Mouse (Mus musculus): ENCODE results near the gene Mamdc4.
A peak's percentile ranks its signal among the peaks of the same experiment; 100 is the strongest.

The Mamdc4 gene

DNA sequence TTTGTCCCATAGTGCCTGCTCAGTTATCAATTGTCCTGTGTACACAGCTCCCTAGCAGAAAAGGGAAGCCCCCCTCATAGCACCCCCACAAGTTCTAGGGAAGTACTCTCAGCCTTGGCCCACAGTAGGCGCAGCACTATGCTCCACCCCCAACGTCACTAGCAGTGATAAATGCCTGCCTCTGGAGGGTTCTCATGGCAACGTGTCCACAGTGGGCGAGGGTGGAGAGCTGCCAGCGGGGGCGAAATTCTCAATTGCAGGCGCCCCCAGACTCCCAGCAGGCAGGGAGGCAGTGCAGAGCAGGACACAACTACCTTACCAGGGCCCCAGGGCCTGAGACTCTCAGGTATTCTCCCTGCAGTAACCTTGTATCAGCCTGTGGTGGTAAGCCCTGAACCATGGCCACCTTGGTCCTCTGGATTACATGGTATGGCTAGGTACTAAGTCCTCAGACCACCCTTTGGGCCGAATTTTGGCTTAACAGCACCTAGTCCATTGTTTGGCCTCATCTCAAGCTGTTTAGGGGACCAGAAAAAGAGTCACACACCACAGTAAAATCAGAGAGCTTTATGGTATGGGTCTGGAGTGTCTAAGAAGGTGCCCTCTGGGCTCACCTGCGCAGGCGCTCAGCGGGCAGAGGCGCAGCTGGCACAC is 7.9 kb upstream of the Mamdc4 start:
- DNase-seq (ENCODE audit: low read depth, low spot score), result no peak

DNA sequence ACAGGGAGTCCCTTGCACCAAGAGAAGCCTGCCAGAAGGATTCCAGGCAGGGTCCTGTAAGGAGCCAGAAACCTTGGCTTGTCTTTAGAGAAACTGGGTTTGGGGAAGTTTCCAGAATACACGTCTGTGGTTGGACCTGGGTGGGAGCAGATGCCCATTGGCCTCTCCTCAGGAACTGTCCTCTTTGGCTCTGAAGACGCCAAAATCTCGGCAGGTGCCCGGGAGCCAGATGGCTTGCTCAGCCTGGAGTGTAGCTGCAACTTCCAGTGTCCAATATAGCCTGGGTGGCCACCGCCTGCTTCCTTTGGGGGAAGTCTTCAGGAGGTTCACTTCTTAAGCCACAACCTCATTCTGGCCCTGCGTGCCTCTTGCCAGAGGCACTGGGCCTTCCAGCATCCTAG is 7.3 kb upstream of the Mamdc4 start:
- no peak for DNase-seq (ENCODE audit: low read depth, low spot score)

DNA sequence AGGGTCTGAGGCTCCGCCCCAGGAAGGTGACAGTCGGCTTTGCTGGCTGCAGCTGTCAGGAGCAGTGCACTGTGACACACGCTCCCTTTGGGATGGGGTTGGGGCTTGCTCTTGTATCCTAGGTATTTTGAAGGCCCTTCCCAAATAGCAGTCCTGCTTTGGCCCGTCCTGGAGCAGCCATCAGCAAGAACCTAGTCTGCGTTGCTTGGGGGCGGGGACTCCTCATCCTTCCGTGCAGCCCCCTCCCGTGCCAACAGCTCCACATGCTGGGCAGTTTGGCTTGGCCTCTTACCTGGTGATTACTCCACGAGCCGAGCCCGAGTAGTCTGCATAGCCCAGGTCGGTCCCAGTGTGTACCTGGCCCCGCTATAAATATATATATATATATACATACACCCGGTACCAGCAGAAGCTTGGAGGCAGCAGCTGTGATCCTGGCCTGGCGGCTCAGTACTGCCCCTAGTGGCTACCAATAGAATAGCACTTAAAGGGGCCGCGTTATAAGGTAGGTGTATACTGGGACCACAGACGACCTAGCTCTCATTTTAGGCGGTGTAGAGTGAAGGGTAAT is 6.7 kb upstream of the Mamdc4 start, which contains the start of gene Ajm1:
Ajm1 (minus strand) TSS at position 464 of the 571 bp plus-strand sequence.
- DNase-seq (ENCODE audit: low read depth, low spot score), result peak; percentile 53

- no peak for DNase-seq (ENCODE audit: low read depth, low spot score)
These were observed 6.0 kb upstream of the Mamdc4 start for GRCm38 (mm10) chr2:25580621-25581101.

DNA sequence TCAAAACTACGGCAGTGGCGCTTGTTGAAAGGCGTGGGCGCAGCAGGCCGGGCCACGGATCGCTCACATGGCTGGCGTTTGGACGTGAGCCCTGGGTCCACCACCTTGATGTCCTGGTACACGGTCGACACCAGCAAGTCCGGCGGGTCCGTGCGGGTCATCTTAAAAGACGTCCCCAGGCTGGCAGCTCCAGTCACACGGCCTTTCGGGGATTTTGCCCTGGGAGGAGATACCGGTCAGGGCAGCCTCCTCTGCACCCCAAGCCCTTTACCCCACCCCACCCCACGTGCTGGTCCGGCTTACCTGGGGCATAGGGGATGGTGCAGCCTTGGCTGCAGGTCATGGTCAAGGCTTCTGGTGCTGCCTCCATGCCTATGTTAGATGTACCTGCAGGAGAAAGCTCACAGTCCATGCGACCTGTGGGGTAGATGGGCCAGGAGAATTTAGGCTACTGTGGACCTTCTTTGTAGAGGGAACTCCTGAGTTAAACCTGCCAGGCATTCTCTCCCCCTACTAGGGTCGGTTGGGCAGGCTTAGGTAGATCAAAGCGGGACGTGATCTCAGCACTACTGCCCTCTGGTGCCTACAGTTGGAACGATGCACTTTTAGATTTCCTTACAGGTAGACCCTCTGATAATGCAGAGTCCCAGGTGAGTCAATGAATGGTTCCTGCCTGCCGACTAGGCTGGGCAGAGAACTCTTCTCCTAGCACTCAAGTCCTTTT is 5.3 kb upstream of the Mamdc4 start:
- no peak for DNase-seq (ENCODE audit: low read depth, low spot score)

DNA sequence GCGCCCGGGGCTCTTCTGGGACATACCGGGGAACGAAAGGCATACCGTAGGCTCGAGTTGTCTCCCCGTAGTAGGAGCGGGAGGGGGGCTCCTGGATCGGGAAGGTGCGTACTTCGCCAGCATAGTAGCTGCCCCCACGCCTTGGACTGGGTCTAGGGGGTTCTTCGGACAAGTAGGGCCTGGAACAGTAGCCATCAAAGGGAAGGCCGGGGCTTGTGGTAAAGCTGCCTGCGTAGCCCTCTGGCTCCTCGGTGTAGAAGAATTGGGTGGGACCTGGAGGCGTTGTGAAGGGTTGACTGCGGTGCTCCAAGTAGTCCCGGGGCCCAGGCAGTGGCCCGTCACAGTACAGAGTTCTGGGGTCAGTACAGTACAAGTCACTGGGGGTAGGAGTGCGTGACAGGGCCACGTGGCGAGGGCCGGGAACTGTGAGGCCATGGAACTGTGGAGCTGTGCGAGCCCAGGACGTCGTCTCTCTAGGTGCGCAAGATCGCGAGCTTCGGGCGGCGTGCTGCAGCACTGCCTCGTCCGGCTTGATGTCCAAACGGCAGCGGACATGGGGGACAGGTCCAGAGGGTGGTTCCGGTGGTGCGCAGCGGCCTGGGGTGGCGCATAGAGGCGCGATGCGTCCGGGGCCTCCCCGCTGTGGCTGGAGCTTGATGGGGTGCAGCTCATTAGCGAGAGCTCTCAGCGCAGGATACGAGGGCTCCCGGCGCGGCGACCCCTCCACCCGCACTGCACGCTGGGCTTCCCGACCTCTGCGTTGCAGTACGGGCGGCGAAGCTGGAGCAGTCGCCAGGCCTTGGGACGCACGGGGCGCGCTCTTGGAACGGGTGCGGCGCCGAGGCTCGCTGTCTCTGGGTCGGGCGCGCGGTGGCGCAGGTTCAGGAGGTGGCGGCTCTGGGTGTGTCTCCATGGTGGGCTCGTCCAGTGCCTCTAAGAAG is 4.4 kb upstream of the Mamdc4 start:
- DNase-seq (ENCODE audit: low read depth, low spot score), result no peak

DNA sequence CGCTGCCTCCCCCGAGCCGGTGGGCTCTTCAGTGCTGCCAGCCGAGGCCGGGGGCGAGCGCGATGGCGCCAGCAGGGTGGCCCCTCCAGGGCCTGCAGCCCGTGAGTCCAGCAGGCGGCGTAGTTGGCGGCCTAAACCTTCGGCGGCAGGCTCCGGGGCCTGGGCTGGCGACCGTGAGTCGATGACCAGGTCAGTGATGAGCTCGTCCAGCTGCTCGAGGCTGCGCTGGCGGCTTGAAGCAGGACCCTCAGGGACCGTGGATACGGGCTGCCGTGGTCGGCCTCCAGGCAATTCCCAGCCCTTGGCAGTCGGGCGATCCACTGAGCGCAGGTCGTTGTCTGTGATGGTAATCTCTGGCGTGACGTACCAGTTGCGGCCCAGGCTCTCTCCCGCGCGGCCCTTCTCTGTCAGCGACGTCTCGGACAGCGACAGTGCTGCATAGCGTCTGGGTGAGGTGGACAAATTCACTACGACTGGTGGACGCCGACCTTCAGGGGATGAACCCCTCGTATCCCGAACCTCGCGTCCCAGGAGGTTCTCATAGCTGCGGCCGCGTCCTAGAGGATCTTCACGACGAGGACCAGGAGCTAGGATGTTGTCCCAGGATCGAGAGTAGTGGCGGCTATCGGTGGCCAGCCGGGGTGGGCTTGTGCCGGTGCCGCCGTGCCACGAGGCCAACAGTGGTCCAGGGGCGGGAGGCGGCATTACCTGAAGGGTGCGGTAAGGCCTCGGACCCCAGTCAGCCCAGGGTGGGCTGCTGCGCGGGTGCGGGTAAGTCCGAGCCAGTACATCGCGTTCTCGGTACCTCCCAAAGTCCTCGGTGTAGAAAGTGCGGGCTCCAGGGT is 3.5 kb upstream of the Mamdc4 start:
- DNase-seq (ENCODE audit: low read depth, low spot score), result no peak

DNA sequence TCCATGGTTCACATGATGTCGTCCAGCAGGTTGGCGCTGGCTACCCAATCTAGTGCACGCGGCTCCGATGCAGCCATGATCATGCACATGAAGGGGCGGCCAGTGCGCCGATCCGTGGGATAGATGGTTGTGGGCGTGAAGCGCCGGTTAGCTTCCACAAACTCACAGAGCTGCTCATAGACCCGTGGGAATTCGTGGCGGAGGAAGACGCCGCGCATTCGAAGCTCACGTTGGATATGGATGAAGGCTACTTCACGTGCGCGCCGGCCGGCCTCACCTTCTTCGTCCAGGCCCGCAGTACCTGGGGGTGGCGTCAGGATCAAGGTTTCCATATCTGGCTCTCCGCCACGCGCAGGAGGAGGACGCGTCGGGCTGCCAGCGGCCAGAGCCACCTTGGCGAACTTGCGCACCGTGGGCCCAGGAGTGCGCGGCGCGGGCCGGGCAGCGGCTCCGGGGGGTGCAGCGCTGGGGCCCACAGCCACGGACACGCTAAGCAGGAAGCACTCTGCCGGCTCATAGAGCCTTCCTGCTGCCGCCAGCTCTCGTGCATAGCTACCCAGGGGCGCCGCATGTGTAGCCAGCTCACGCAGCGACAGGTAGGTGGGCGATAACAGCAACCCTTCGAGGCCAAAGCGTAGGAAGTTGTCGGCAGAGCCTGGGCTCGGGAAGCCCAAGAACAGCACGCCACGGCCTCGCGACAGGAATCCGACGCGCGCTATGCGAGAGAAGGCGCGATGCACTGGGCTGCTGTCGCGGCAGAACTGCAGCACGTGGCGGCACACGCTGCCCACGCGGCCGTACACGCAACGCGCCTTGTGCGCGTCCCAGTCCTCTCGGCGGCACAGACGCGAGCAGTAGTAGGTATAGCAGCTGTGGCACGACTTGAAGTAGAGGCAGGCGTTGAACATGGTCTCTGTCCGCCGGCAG is 2.6 kb upstream of the Mamdc4 start:
- DNase-seq (ENCODE audit: low read depth, low spot score), result no peak

DNA sequence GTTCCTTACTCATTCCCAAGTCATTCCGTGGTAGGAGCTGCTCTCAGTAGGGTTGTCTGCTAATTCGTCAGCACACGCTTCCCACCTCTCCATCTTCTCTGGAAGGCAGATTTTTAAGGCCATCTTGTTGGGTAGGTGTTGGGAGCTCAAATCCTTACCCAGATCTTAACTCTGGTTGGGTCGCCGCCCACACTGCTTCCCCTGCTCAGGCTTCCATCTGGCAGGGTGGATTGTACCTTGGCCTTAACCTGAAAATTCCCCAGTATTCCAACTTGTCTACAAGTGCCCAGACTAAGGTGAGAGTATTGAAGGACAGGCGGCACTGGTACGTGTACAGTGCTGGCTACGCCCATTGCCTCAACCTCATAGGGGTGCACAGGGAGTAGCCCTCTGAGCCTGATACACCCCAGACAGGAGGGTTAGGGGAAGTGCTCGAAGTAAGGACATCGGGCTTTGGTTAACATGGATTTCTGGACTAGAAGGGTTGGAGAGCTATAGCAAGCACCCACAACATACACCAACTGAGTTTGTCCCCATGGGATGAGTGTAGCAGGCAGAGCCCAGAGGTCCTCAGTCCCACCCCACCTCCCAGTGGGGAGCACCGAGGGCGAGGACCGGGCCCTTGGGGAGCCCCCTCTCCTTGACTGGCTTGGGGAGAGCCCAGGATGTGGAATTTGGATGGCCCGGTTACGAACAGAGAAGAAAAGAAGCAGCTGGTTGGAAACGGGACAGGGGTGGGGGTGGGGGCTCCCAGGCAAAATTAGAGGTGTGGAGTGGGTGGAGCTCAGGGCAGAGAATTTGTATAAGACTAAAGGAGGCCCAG is 1.6 kb upstream of the Mamdc4 start:
- DNase-seq (ENCODE audit: low read depth, low spot score), result no peak

DNA sequence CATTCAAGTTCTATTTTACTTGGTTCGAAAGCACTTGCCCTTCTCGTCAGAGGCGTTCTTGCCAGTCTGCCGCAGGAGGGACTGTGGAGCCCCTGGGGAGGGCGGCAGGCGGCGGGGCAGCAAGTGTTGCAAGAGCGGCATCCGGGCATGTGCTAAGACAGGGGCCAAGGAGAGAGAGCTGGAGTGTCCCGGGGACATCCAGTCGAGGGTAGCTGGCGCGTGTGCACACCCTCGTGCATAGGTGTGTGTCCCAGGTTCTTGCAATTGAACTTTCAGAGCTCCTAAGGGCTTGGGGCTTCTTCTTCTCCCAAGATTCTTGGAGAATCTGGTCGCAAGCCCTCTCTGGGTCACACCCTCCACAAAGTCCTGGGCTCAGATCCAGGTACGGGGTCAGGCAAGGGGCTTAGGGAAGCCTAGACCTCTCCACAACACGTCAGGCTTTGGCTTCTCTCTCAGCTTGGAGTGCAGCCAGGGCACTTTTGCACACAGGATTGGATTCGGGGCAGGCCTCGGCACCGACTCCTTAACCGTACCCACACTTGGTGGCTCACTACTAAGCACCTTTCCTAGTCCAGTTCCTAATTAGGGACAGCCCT is 885 bp upstream of the Mamdc4 start:
- DNase-seq (ENCODE audit: low read depth, low spot score), result no peak

DNA sequence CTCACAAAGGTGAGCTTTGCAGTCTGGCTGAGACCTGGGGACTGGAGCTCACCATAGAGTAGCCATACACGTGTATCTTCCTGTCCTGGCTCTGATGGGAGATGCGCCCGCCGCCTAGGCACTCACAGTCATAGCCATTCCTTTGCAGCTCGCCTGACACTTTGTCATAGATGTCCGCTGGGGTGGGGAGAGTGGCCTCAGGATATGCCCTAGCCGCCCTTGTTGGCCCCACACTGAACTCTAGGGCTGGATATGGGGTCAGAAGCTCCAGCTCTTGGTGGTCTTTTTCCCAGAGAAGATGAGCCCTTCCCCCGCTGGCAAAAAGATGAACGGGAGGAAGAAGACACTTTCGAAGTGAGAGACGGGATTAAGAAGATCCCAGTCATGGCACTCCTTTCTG is 509 bp downstream of the Mamdc4 start:
- no peak for DNase-seq (ENCODE audit: low read depth, low spot score)

DNA sequence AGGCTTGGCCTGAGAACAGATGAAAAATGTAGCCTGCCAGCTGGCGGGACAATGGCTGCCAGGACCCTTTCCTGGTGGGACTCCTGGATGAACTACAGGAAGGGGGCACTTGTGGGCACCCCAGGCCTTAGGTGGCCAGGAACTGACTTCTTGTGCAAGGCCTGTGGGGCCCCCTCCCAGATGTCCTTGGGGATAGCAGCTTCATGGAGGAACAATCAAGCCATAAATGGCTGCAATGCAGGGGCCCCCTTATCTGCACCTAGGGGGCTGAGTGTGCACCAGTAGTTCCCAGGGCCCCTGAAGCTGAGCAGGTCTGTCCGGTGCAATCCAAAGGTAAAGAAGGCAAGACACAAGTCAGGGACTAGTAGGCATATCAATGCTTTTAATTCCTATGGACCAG is 1.6 kb downstream of the Mamdc4 start:
- DNase-seq (ENCODE audit: low read depth, low spot score), result no peak

DNA sequence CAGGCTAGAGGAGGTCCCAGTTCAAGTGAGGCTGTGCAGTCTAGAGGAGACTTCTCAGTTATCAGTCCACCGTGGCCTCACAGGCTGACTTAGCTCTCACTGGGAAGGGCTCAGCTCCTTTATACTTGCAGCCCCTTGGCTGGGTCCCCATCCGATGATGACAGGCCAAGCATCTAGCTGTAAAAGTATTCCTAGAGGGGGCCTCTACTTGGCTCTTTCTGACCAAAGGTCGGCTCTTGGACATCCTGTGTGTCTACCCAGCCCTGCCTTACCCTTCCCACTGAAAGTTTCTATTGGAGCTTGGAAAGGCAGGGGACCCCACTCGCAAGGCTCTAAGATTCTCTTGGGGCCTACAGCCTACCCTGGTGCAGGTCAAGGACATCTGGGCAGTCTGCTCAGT is 3.4 kb downstream of the Mamdc4 start:
- DNase-seq (ENCODE audit: low read depth, low spot score), result no peak

DNA sequence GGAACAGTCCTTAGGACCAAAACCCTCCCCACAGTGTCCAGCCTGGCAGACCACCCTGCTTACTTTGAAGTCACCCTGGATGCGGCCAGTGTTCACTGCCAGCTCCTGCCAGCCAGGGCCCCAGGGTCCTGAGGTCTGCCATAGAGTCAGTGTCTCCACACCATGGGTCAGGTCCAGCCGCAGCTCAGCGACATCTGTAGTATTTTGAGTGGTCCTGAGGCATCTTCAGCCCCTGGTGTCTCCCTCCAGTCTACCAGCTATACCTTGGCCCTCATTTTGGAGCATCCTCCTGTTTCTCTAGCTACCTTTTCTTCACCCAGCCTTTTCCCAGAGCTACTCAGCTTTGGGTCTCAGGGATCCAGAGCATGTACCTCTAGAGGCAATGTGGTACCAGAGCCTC is 5.3 kb downstream of the Mamdc4 start:
- DNase-seq (ENCODE audit: low read depth, low spot score), result no peak

DNA sequence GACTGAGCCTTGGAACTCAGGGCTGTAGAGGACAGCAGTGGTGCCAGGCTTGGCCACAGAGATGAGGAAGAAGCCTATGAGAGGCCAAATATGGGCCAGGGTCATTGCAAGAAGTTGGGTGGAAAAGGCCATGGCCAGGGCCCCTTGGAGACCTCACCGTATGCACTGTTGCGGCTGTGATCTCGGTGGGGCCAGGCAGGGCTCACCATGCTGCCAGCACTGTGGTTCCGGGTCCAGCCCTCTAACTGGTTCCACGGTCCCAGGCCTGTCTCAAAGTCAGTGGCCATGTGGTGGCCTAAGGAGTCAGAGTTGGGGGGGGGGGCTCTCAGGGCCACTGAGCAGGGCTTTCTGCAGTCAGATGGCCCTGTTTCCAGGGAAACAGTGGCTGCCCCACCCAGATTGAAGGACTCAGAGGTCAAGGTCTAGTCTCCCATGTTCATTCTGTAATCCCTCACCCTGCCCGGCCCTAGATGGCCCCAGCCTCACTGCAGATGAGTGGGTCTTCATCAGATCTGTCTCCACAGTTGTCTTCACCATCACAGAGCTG is 6.1 kb downstream of the Mamdc4 start:
- DNase-seq (ENCODE audit: low read depth, low spot score), result no peak

DNA sequence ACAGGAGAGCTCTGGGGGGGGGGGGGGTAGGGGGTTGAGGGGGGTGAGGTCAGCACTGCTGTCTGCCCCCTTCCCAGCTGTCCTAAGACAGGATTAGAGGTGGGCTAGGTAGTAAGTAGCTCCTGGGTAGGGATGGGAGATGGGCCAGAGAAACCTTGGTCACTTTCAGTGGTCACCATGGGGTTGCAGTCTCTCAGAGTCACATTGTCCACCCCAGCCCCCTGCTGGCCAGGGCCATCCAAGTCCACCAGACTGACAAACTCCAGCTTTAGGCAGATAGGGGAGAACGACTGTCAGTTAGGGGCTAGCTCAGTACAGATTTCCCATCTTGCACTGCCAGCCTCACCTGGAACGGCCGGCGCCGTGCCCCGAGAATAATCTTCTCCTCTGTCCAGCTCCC is 8.1 kb downstream of the Mamdc4 start:
- no peak for DNase-seq (ENCODE audit: low read depth, low spot score)

- no peak for DNase-seq (ENCODE audit: low read depth, low spot score)
These were observed 8.9 kb downstream of the Mamdc4 start for GRCm38 (mm10) chr2:25565741-25566140.

- DNase-seq (ENCODE audit: low read depth, low spot score), result no peak
These were observed 12.7 kb downstream of the Mamdc4 start for GRCm38 (mm10) chr2:25561946-25562345.
